Mouse (Mus musculus) right cerebral cortex, postnatal 14 days (tissue): Measurements from ENCODE around the gene Olfr273.
"Not testable (repeated sequence)": the region's sequence is repeated elsewhere in the genome, so short reads cannot be mapped to it uniquely, and the experiment has no call there.

Source experiments
- DNase-seq: peaks from one replicate; pipeline ENCODE4 v3.0.0; 2022

The Olfr273 gene

GRCm38 (mm10) chr4:52859136-52859535 lies at the start of gene Olfr273:
Olfr273 (minus strand) TSS chr4:52859236.
- DNase-seq: no peak

GRCm38 (mm10) chr4:52864156-52864555 lies 5.1 kb upstream of the Olfr273 start:
- peak; percentile 6 for DNase-seq

- DNase-seq: no peak
Measured at GRCm38 (mm10) chr4:52849672-52850071, 9.4 kb downstream of the Olfr273 start.

- DNase-seq: no peak
Measured at GRCm38 (mm10) chr4:52849039-52849635, 9.9 kb downstream of the Olfr273 start.

- DNase-seq: not testable (repeated sequence)
Measured at GRCm38 (mm10) chr4:52845411-52845810, 13.6 kb downstream of the Olfr273 start.

- DNase-seq: no peak
Measured at GRCm38 (mm10) chr4:52821375-52821774, 37.7 kb downstream of the Olfr273 start.

- no peak for DNase-seq
Measured at GRCm38 (mm10) chr4:52814304-52814703, 44.7 kb downstream of the Olfr273 start, which contains the start of gene Olfr275. Olfr275 (plus strand) TSS chr4:52814604.

GRCm38 (mm10) chr4:52811871-52812270 lies 47.2 kb downstream of the Olfr273 start:
- no peak for DNase-seq
